Mouse (Mus musculus) small intestine, adult 10 weeks (tissue): Measurements from ENCODE around the gene Gimap3. TPM values are rescaled to one million over a fixed set of nuclear protein-coding genes. Genes with fewer than 3 reads are reported as not detected.

ENCODE experiments used
- polyA plus RNA-seq: library from polyadenylated mRNA; stranded (reverse); fragments of 350-450 nt; fragmentation: Illumina TruSeq; extraction: RNeasy Lipid Tissue Mini Kit (QIAGEN cat#74804); gene quantifications from one replicate; pipeline ENCODE4 v1.2.3, GENCODE M21; 2014; ENCODE audit warnings: low replicate concordance

The Gimap3 gene
- 11.0 TPM for polyA plus RNA-seq

DNA sequence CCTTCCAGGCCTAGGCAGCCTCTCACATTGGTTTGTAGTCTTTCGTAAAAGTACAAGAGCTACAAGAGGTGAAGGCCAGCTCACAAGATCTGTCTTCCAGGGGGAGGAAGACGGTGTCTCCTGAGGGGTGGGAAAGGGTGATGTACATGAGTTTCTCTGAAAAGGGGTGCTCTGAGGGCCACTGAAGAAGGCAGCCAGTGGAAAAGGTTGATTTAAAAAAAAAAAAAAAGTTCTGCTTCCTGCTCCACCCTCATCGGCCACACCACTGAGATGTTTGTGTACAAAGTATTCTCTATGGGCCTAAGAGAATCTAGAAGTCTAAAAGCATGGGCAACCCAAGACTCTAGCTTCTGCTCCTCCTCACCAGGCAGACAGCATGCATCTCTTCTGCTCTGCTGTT is at the start of gene Gimap3:
Gimap3 (minus strand) TSS at position 156 of the 400 bp plus-strand sequence.

DNA sequence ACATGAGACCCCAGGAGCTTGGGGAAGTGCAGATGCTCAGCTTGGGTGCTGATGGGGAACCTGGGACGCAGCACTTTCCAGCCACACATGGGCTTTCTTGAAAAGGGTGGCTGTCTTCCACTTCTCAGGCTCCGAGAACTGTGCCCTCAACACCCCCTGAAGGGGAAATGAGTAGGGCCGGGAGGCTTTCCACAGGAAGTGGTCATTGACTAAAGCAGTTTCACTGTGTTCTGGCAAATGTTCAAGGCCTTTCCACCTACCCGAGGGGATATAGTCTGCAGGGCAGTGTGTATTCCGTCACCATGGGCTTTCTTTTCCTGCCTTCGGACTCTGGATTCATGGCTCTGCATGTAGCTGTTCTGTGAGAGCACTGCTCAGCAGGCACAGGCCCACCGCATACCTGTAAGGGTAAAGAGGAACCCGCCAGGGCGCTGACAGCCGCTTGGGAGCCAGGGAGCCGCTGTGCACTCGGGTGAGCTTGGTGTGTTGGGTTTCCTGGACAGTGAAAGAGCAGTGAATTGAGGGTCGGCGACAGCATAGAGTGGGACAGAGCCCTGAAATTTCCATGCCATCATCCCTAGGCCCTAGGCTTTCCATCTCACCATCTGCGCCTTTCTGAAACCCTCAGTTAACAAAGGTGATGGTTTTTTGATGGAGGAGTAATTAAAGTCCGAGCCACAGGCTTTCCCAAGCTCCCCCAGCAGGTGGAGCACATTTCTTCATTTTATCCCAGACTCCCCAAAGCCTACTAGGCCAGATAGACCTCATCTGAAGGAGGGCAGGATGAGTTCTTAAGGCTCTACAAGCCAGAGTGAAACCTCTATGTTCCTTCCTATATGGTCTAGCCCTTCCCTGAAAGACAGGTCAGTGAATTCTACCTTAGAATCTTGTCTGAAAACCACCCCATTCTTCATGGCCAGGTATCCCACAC is 24.4 kb downstream of the Gimap3 start, which contains the start of gene Gimap5:
Gimap5 (plus strand) TSS at position 239 of the 931 bp plus-strand sequence.

DNA sequence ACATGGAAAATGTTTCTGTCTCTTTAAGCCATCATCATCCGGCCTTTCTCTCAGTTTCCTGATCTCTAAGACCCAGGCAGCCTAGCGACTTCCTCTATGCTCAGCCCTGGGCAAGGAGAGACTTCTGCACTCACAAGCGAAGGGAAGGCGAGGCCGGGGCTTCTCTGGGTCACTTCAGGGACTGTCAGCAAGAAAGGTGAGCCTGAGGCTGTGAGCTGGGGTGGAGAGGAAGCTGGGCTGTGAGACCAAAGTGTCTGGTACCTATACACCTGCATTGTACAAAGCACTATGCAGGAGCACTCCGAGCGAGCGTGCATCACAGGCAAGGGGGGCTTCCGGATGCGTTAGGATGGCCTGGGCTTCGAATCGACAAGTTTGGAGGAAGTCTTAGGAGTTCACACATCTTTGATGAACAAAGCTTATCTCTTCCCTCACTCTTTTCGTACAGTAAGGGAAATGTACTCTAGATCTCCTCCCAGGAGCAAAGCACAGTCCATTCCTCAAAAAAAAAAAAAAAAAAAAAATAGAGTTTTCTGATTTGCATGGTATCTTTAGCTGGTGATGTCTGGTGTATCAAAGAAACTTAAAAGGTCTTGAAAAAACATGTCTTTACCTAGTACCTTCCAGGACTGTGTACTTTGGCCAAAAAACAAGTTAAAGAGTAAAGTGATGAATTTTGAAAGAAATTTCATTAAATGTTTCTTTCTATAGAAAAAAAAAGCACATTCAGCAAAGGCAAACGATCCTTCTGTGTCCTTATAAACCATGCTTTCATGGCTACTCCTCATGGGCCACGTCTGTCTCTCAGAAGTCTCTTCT is 31.5 kb downstream of the Gimap3 start, which contains the start of gene Gimap1:
Gimap1 (plus strand) TSS at position 94 of the 819 bp plus-strand sequence.

DNA sequence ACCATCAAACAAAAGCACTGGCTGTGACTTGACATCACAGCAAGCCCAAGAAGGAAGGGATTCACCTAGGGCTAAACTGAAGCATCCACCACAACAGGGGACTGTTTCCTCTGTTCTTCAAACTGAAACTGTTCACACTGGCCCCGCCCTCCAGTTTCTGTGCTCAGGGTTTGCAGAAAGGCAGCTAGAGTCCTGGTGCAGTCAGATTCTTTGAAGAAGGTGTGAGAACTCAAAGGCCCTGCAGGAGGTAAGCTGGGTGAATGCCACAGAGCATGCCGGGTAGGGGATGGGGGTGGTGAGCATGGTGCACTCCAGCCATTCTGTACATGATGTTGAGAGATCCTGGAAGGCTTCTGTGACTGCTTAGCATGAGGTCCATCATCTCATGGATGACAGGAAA is 52.2 kb downstream of the Gimap3 start, which contains the start of the genes Gm28053 and Gimap7:
Gm28053 (plus strand) TSS at position 153 of the 400 bp plus-strand sequence.
Gimap7 (plus strand) TSS at position 167 of the 400 bp plus-strand sequence.

Other genes with a start within 250 kb of the Gimap3 start
- 7.1 TPM for gene Atp6v0e2, start 233.2 kb downstream of the Gimap3 start, polyA plus RNA-seq
- gene Lrrc61, start 216.1 kb downstream of the Gimap3 start, polyA plus RNA-seq: 0.97 TPM
- 2.2 TPM for gene Rarres2, start 198.1 kb downstream of the Gimap3 start, polyA plus RNA-seq
- gene Gm45021, start 181.2 kb downstream of the Gimap3 start, polyA plus RNA-seq: not detected
- gene Repin1, start 177.0 kb downstream of the Gimap3 start, polyA plus RNA-seq: 1.3 TPM
- not detected for gene Gm44965, start 176.9 kb downstream of the Gimap3 start, polyA plus RNA-seq
- not detected for gene Zfp775, start 168.8 kb downstream of the Gimap3 start, polyA plus RNA-seq
- not detected for gene AI854703, start 144.1 kb downstream of the Gimap3 start, polyA plus RNA-seq
- gene Gimap8, start 123.6 kb downstream of the Gimap3 start, polyA plus RNA-seq: 22.2 TPM
- 19.5 TPM for gene Gimap9, start 94.7 kb downstream of the Gimap3 start, polyA plus RNA-seq
- gene Gimap4, start 86.3 kb downstream of the Gimap3 start, polyA plus RNA-seq: 82.1 TPM
- gene Gimap6, start 62.6 kb downstream of the Gimap3 start, polyA plus RNA-seq: 31.9 TPM
- 8.2 TPM for gene Gm28053, start 52.2 kb downstream of the Gimap3 start, polyA plus RNA-seq
- gene Gimap7, start 52.2 kb downstream of the Gimap3 start, polyA plus RNA-seq: 6.2 TPM
- gene Gimap1, start 31.8 kb downstream of the Gimap3 start, polyA plus RNA-seq: 3.5 TPM
- 4.2 TPM for gene Gimap5, start 24.7 kb downstream of the Gimap3 start, polyA plus RNA-seq
- 125 TPM for gene Tmem176a, start 70.1 kb upstream of the Gimap3 start, polyA plus RNA-seq
- gene Tmem176b, start 70.6 kb upstream of the Gimap3 start, polyA plus RNA-seq: 13.8 TPM
- 161 TPM for gene Aoc1, start 102.0 kb upstream of the Gimap3 start, polyA plus RNA-seq
- not detected for gene 1600015I10Rik, start 159.0 kb upstream of the Gimap3 start, polyA plus RNA-seq
- gene Doxl2, start 204.1 kb upstream of the Gimap3 start, polyA plus RNA-seq: not detected
- not detected for gene Svs1, start 216.0 kb upstream of the Gimap3 start, polyA plus RNA-seq